Mouse (Mus musculus) kidney, postnatal 0 days (tissue): ENCODE data around the gene Ly6g5c. TPM values are rescaled to one million over a fixed set of nuclear protein-coding genes. Genes with fewer than 3 reads are reported as not detected.

Experiments
- ATAC-seq: fragments of 200-750 bp; cut with Nextera tagmentation; replicated peaks from 2 replicates; pipeline ENCODE4 v1.8.0; 2017; ENCODE audit warnings: low read depth, moderate number of reproducible peaks, moderate TSS enrichment, moderate library complexity; ENCODE audit not compliant: low FRiP score
- DNase-seq: peaks from one replicate; pipeline ENCODE4 v3.0.0-alpha.2; 2016; ENCODE audit warnings: low spot score
- H3K27ac ChIP-seq: fragments of 300-500 bp; sonication (generic); 2 replicates; pipeline ENCODE4 v1.5.1; 2014; ENCODE audit warnings: mild to moderate bottlenecking
- H3K27me3 ChIP-seq: fragments of 300-500 bp; sonication (generic); 2 replicates; pipeline ENCODE4 v1.6.1; 2014; ENCODE audit warnings: low read length, mixed read lengths; ENCODE audit not compliant: insufficient read depth
- H3K36me3 ChIP-seq: fragments of 300-500 bp; sonication (generic); 2 replicates; pipeline ENCODE4 v1.6.1; 2014; ENCODE audit warnings: low read length, mixed read lengths; ENCODE audit not compliant: insufficient read depth
- H3K4me1 ChIP-seq: fragments of 300-500 bp; sonication (generic); replicated peaks from 2 replicates; pipeline ENCODE4 v1.6.1; 2014; ENCODE audit warnings: antibody characterized with exemption, low read length, mixed read lengths; ENCODE audit not compliant: insufficient read depth
- H3K4me2 ChIP-seq: fragments of 300-500 bp; sonication (generic); 2 replicates; pipeline ENCODE4 v1.6.1; 2014; ENCODE audit warnings: mild to moderate bottlenecking, low read length, moderate library complexity, mixed read lengths
- H3K4me3 ChIP-seq: fragments of 300-500 bp; sonication (generic); replicated peaks from 2 replicates; pipeline ENCODE4 v1.5.1; 2014; ENCODE audit warnings: low read depth, low read length
- H3K9ac ChIP-seq: fragments of 300-500 bp; sonication (generic); 2 replicates; pipeline ENCODE4 v1.6.1; 2014; ENCODE audit warnings: low read depth, low read length
- H3K9me3 ChIP-seq: fragments of 300-500 bp; sonication (generic); replicated peaks from 2 replicates; pipeline ENCODE4 v1.6.1; 2016; ENCODE audit warnings: low read length, inconsistent platforms, mixed read lengths
- CTCF ChIP-seq: IDR thresholded peaks from 2 replicates; pipeline ENCODE4 v1.5.1; 2016; ENCODE audit warnings: antibody characterized with exemption, low read depth, mild to moderate bottlenecking, moderate library complexity
- WGBS: fragments of 180-500 bp; shearing (Covaris S2); extraction: QIAGEN DNeasy Blood & Tissue Kit; methylation state at CpG from one replicate; pipeline ENCODE4 v1.1.7; 2014; 5-methylcytosine and 5-hydroxymethylcytosine counted together
- polyA plus RNA-seq: library from polyadenylated mRNA; unstranded; fragments of >200 nt; fragmentation: Nextera tagmentation; extraction: Ambion mirVana; gene quantifications from 2 replicates; pipeline ENCODE4 v1.2.1, GENCODE M21; 2015

The Ly6g5c gene
- polyA plus RNA-seq, 1 experiment from 2014 or later, result not detected

DNA sequence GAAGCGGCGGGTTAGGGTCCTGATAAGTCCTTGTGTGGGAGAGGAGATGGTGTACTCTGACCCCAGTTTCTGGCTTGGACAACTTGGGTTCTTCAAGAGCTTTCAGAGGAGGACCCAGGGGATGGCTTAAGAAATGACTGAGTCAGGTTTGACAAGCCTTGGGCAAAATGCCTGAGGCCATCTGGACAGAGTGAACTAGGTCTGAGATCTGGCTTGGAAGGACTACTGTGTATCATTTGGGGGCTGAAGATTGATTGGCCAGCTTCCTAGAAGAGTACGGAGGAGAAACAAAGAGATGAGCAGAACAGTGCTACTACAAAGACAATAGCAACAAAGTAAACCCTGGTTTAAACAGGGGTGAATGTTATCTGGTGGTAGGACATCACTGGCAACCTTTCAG is 44.6 kb upstream of the Ly6g5c start:
- H3K9ac ChIP-seq, result no peak overlapping the region
- ATAC-seq (no peak), DNase-seq (no peak)
- TF ChIP-seq CTCF, result no peak
- no peak overlapping the region for H3K4me3 ChIP-seq
- no peak overlapping the region for H3K4me2 ChIP-seq
- peaks cover 18% of the 10 kb centered on the region for H3K4me1 ChIP-seq
- H3K9me3 ChIP-seq, result no peaks in the 10 kb centered on the region
- 86% methylated on average over 3 of the region's 3 CpGs for WGBS
- no peak overlapping the region for H3K27ac ChIP-seq
- no peaks in the 10 kb centered on the region for H3K27me3 ChIP-seq
- H3K36me3 ChIP-seq, result peaks cover 6% of the 10 kb centered on the region; the same call in 1 of the 2 replicates

DNA sequence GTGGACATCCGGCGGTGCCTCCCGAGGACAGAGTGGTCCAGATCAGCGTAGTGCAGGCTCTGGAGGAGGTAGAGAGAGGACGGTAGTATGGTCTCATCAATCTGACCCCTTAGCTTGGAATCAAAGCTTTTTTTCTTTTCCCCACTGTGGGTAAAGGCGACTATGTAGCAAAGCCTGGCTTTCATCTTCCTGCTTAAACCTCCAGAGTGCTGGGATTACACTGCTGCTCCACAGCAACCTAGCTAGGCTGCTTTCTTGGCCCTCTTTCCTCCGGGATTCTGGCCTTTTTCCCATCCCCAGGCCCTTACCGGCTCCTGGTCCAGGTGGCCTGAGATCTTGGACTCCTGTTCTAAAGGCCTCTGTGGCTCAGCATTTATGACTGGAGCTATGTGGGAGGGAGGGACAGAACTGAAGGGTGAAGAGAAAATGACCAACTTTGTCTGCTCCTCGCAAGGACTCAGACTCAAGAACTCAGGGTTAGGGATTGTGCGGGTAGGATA is 43.7 kb upstream of the Ly6g5c start:
- Histone ChIP-seq H3K27ac (peak overlapping the region; percentile 79), H3K27me3 (no peaks in the 10 kb centered on the region), H3K9ac (peak overlapping the region; percentile 53; the same call in 1 of the 2 replicates), H3K4me3 (peak overlapping the region; percentile 36), H3K9me3 (no peaks in the 10 kb centered on the region), H3K4me2 (peak overlapping the region; percentile 64), H3K36me3 (peaks cover 6% of the 10 kb centered on the region; the same call in 1 of the 2 replicates), H3K4me1 (peaks cover 18% of the 10 kb centered on the region)
- ATAC-seq (no peak; the same call in 1 of the 2 replicates), DNase-seq (peak; percentile 29)
- no peak for TF ChIP-seq CTCF
- 30% methylated on average over 10 of the region's 10 CpGs for WGBS

DNA sequence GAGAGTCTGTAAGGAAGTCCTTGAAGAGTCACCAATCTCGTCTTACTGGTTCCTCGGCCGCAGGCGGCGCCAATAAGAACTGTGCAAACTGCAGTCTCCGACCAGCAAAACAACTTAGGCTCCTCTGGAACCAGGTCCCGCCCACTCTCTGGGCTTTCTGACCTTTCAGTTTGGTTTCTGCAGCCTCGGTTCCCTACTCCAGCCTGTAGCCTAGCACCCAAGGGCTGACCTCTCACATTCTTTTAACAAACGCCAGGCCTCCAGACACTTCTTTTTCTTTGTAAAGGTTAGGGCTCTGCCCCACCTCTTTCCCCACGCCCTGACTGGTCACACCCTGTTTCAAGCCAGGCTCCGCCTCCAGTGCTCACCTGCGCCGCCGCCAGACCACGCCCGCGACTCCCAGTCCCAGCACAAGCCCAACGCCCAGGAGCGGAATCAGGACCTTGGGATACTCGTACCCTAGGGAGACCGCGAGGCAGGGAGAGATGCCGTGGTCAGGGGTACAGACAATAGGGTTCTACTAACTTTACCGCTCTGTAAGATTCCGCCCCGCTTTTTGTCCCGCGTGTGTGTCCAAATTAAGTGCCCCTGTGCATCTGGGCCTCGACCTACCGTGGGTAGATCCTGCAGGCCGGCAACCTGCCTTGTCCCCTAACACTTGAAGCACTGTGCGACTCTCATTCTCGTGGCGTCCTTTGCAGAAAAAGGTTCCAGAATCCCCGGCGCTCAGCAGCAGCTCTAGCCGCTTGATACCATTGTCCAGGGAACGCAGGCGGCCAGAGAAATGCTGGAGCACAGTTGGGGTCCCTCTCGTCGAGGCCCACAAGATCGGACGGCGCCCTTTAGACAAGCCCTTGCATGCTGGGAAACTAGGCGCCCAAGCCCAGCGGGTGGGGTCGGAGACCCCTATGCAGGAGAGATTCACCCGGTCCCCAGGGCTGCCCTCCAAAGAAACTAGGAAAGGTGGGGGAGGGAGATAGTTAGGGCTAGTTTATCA is 42.8 kb upstream of the Ly6g5c start, which contains the start of gene Ly6g6c:
TSS of gene Ly6g6c (plus strand) at position 438 of the 997 bp plus-strand sequence.
- TF ChIP-seq CTCF, result 0 out of 2 replicates have a peak, but pooled peaks have one; percentile 24
- DNase-seq (peak; percentile 89), ATAC-seq (peak; percentile 54)
- Histone ChIP-seq H3K9me3 (no peaks in the 10 kb centered on the region), H3K27me3 (no peaks in the 10 kb centered on the region), H3K4me3 (peak within 1 kb of the TSS; percentile 36), H3K4me2 (peak within 1 kb of the TSS; percentile 64), H3K4me1 (peaks cover 16% of the 10 kb centered on the region), H3K9ac (peak within 1 kb of the TSS; percentile 53), H3K27ac (peak within 1 kb of the TSS; percentile 79), H3K36me3 (peaks cover 6% of the 10 kb centered on the region; the same call in 1 of the 2 replicates)
- 1% methylated on average over 48 of the region's 48 CpGs for WGBS

DNA sequence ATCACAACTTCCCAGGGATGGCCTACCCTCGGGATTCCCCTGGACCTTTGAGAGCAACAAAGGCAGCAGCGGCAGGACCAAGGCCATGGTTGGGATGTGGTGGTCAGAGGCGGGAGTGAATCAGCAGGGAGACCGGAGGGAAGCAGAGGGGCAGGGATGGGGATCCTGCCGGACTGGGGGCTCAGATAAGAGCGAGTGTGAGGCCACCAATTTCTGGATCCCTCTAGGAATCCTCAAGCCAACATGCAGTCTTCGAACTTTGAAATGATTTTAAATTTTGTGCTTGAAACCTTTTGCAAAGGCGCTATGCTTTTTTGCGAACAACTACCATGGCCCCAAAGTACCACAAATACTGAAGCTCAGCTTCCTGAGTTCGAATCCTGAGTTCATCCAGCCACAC is 42.0 kb upstream of the Ly6g5c start, which contains the start of gene Mpig6b:
TSS of gene Mpig6b (minus strand) at position 101 of the 400 bp plus-strand sequence.
- WGBS, result 58% methylated on average over 10 of the region's 10 CpGs
- peak within 1 kb of the TSS; percentile 36 for H3K4me3 ChIP-seq

DNA sequence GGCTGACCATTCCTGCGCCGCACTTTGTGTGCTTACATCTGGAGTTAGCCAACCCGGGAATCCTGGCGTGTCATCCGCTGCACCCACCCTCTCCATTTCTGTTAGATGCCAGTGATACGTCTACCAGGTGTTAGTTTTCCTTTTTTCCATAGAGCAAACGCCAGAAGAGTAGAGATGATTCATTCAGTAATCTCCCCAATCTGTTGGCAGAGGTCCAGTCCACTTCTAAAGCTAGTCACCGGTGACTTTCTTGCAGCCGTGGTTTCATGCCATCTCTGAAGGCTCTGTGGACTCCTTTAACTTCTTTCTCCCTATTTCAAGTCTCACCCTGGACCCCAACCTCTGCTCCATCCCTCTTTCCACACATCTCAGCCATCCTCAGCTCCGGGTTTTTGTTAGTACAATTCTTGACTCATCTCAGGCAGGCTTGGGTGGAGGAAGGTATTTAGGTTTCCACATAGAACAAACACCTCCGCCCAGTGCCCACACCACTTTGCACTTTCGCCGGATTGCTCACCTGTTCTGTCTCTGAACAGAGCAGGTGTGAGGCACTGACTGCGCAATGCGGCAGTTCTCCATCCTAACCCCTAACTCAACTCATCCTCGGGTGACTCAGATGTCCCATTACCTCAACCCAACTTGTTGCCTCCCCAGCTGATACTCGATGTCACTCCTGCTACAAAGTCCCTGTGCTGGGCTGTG is 39.7 kb upstream of the Ly6g5c start:
- ATAC-seq, result no peak
- Histone ChIP-seq H3K27me3 (no peaks in the 10 kb centered on the region), H3K4me2 (no peak overlapping the region), H3K36me3 (no peaks in the 10 kb centered on the region), H3K9me3 (no peaks in the 10 kb centered on the region), H3K9ac (no peak overlapping the region), H3K27ac (no peak overlapping the region), H3K4me1 (peaks cover 10% of the 10 kb centered on the region; the same call in 1 of the 2 replicates), H3K4me3 (no peak overlapping the region)
- 76% methylated on average over 17 of the region's 17 CpGs for WGBS
- DNase-seq, result no peak
- no peak for TF ChIP-seq CTCF

More for the DNA sequence above, 42.0 kb upstream of the Ly6g5c start, which contains the start of gene Mpig6b:
- ATAC-seq (no peak), DNase-seq (no peak)
- Histone ChIP-seq H3K4me1 (peaks cover 10% of the 10 kb centered on the region; the same call in 1 of the 2 replicates), H3K27ac (peak within 1 kb of the TSS; percentile 79; the same call in 1 of the 2 replicates), H3K4me2 (peak within 1 kb of the TSS; percentile 64), H3K9ac (peak within 1 kb of the TSS; percentile 53), H3K27me3 (no peaks in the 10 kb centered on the region), H3K9me3 (no peaks in the 10 kb centered on the region), H3K36me3 (peaks cover 6% of the 10 kb centered on the region; the same call in 1 of the 2 replicates)
- no peak for TF ChIP-seq CTCF
